Comparison of ENCODE assay signal across 10 mouse cellular contexts in the genomic region with DNA sequence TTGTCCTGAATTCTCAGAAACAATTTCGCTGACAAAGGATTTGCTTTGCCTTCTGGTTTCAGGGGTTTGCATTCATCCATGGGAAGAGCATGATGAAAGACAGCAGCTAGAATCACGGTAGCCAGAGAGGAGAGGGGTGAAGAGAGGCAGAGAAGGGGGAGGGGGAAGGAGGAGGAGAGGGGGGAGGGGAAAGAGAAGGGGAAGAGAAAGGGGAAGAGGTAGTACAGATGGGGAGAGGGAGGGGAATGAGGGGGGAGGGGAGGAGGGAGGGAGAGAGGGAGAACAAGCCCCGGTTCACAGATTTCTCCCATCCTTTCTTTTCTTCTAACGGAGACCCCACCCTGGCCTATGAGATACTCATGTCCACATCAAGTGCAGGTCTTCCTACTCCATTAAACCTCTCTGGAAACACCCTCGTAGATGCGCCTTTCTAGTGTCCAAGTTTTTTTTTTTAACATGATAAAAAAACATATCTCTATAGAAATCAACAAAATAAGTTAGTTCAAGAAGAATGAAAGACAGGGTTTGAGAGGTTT.
A peak's percentile ranks its signal among the peaks of the same experiment; 100 is the strongest.
DNase-seq lines count a peak whose midpoint lies in the region; ATAC-seq and TF ChIP-seq lines count a peak whose summit lies in the region.
"Had no signal": no experiment of that assay in that cellular context is flagged by ENCODE, and none has a peak within 500 bp of the region (broad histone marks: within the 10 kb centered on the region; RNA-seq: fewer than 3 reads in every experiment).

No protein-coding gene starts in this region.

- no peak for TF ChIP-seq POLR2A in heart, adult 2 months (IDR thresholded peaks at IDR 0.05; ENCODE audit: insufficient read depth, low read depth, low read length)

- H3K9me3 ChIP-seq in heart, embryonic 15.5 days (replicated peaks), result no peaks in the 10 kb centered on the region
- H3K9me3 ChIP-seq in embryonic facial prominence, embryonic 14.5 days (ENCODE audit: control insufficient read depth, low read length), result no peaks in the 10 kb centered on the region
- H3K9me3 ChIP-seq in hindbrain, embryonic 15.5 days, result no peaks in the 10 kb centered on the region
- no peaks in the 10 kb centered on the region for H3K9me3 ChIP-seq in midbrain, embryonic 15.5 days

- intact Hi-C loops in heart, adult 2 months (cut with DNase I), result no loop called here
- intact Hi-C loops in left cerebral cortex, postnatal 14 days (cut with DNase I), result loop anchor here (5.0 kb wide), 1 partner anchor 45 kb away; no protein-coding TSS in a partner anchor

- H3K27ac ChIP-seq in heart, embryonic 15.5 days, result peak overlapping the region; percentile 56
- no peak overlapping the region; the same call in 1 of the 2 replicates for H3K27ac ChIP-seq in heart, adult 2 months
- peak overlapping the region; percentile 69; the same call in 1 of the 2 replicates for H3K27ac ChIP-seq in embryonic facial prominence, embryonic 14.5 days (replicated peaks; ENCODE audit: low read depth, low read length)
- peak overlapping the region; percentile 52 for H3K27ac ChIP-seq in hindbrain, embryonic 15.5 days (replicated peaks)
- 0 out of 2 replicates have a peak overlapping the region, but pooled peaks have one; percentile 2 for H3K27ac ChIP-seq in midbrain, embryonic 15.5 days
- H3K27ac ChIP-seq: liver, embryonic 14.5 days had no signal

- H3K4me3 ChIP-seq in heart, embryonic 15.5 days, result no peak overlapping the region
- H3K4me3 ChIP-seq in heart, adult 2 months, result no peak overlapping the region
- H3K4me3 ChIP-seq in embryonic facial prominence, embryonic 14.5 days (ENCODE audit: low read depth, low read length), result no peak overlapping the region
- H3K4me3 ChIP-seq in hindbrain, embryonic 15.5 days, result no peak overlapping the region
- no peak overlapping the region for H3K4me3 ChIP-seq in midbrain, embryonic 15.5 days

- no peaks in the 10 kb centered on the region for H3K27me3 ChIP-seq in heart, embryonic 15.5 days
- no peaks in the 10 kb centered on the region for H3K27me3 ChIP-seq in heart, adult 2 months (ENCODE audit: control insufficient read depth, insufficient read depth, low read length)
- H3K27me3 ChIP-seq in embryonic facial prominence, embryonic 14.5 days (replicated peaks; ENCODE audit: control insufficient read depth, insufficient read depth, low read length), result no peaks in the 10 kb centered on the region
- 0 out of 2 replicates have a peak, but pooled peaks cover 9% of the 10 kb centered on the region for H3K27me3 ChIP-seq in hindbrain, embryonic 15.5 days
- H3K27me3 ChIP-seq in midbrain, embryonic 15.5 days (replicated peaks), result no peaks in the 10 kb centered on the region

- H3K4me2 ChIP-seq in heart, embryonic 15.5 days, result peak overlapping the region; percentile 36
- peak overlapping the region; percentile 13; the same call in 1 of the 2 replicates for H3K4me2 ChIP-seq in embryonic facial prominence, embryonic 14.5 days (ENCODE audit: low read depth, low read length)
- peak overlapping the region; percentile 20 for H3K4me2 ChIP-seq in hindbrain, embryonic 15.5 days
- no peak overlapping the region for H3K4me2 ChIP-seq in midbrain, embryonic 15.5 days

- no peak for TF ChIP-seq CTCF in heart, adult 2 months (IDR thresholded peaks at IDR 0.05)

- ATAC-seq in heart, embryonic 15.5 days (replicated peaks; ENCODE audit: insufficient number of reproducible peaks, insufficient read depth, low FRiP score, low read depth), result no peak
- no peak for ATAC-seq in embryonic facial prominence, embryonic 14.5 days (ENCODE audit: low read depth)
- no peak for ATAC-seq in hindbrain, embryonic 15.5 days (ENCODE audit: low FRiP score, low read depth)
- no peak for ATAC-seq in midbrain, embryonic 15.5 days (replicated peaks)

- peaks cover 29% of the 10 kb centered on the region for H3K4me1 ChIP-seq in heart, embryonic 15.5 days (replicated peaks)
- peaks cover 2% of the 10 kb centered on the region for H3K4me1 ChIP-seq in heart, adult 2 months (ENCODE audit: control insufficient read depth, insufficient read depth, low read length)
- H3K4me1 ChIP-seq in embryonic facial prominence, embryonic 14.5 days (ENCODE audit: control insufficient read depth, insufficient read depth, low read length), result peaks cover 11% of the 10 kb centered on the region
- H3K4me1 ChIP-seq in hindbrain, embryonic 15.5 days (replicated peaks), result peaks cover 34% of the 10 kb centered on the region
- peaks cover 18% of the 10 kb centered on the region for H3K4me1 ChIP-seq in midbrain, embryonic 15.5 days

- no peak for DNase-seq in heart, adult 2 months
- DNase-seq in embryonic facial prominence, embryonic 14.5 days (ENCODE audit: low spot score), result no peak
- no peak for DNase-seq in left cerebral cortex, postnatal 14 days (ENCODE audit: low spot score in 2 of 2)
- DNase-seq in spleen, postnatal 36 days (ENCODE audit: low spot score in 2 of 2), result no peak
- no peak for DNase-seq in left cerebral cortex, adult 9 months (ENCODE audit: low spot score in 2 of 2)
- DNase-seq: thymus, postnatal 4 days had no signal

- TF ChIP-seq EP300 in heart, adult 2 months (IDR thresholded peaks at IDR 0.05; ENCODE audit: insufficient read depth, low read depth, low read length), result no peak

- no peak overlapping the region for H3K9ac ChIP-seq in heart, embryonic 15.5 days
- H3K9ac ChIP-seq in heart, adult 2 months (ENCODE audit: low read depth, low read length), result no peak overlapping the region
- H3K9ac ChIP-seq in embryonic facial prominence, embryonic 14.5 days (ENCODE audit: low read depth, low read length), result no peak overlapping the region
- H3K9ac ChIP-seq in hindbrain, embryonic 15.5 days, result no peak overlapping the region
- no peak overlapping the region for H3K9ac ChIP-seq in midbrain, embryonic 15.5 days
- H3K9ac ChIP-seq: liver, embryonic 14.5 days had no signal

- no peaks in the 10 kb centered on the region for H3K36me3 ChIP-seq in heart, embryonic 15.5 days
- H3K36me3 ChIP-seq in heart, adult 2 months (ENCODE audit: control insufficient read depth, insufficient read depth, low read length), result no peaks in the 10 kb centered on the region
- no peaks in the 10 kb centered on the region for H3K36me3 ChIP-seq in embryonic facial prominence, embryonic 14.5 days (ENCODE audit: control insufficient read depth, insufficient read depth, low read length)
- H3K36me3 ChIP-seq in hindbrain, embryonic 15.5 days, result no peaks in the 10 kb centered on the region
- no peaks in the 10 kb centered on the region for H3K36me3 ChIP-seq in midbrain, embryonic 15.5 days (replicated peaks)

- H3K79me2 ChIP-seq in heart, adult 2 months (replicated peaks; ENCODE audit: control insufficient read depth, insufficient read depth, low read length), result no peaks in the 10 kb centered on the region

- WGBS in heart, embryonic 15.5 days, result 58% methylated on average over 6 of the region's 6 CpGs
- WGBS in heart, adult 2 months, result 61% methylated on average over 6 of the region's 6 CpGs
- WGBS in embryonic facial prominence, embryonic 14.5 days, result 41% methylated on average over 6 of the region's 6 CpGs
- WGBS in hindbrain, embryonic 15.5 days, result 20% methylated on average over 6 of the region's 6 CpGs
- 26% methylated on average over 6 of the region's 6 CpGs for WGBS in midbrain, embryonic 15.5 days
